Mouse (Mus musculus): ENCODE data around the gene Bcat1.

Gene Bcat1

DNA sequence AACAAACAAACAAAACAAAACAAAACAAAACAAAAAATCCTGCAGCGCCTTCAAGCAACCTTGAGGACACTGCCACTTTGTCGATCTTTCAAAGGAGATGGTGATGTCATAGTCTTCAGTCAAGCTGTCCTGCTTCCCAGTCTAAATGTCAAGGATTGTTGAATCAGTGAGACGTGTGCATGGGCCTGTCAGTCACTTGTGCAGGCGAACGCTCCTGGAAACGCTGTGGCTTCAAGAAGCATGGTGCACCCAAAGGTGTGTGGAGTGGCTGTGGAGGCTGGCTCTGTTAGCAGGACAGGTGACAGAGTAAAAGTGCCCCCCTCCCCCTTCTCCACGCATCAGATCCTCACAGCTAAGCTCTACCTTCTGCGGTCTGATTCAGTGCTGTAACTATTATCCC is 103.6 kb downstream of the Bcat1 start:
- in situ Hi-C loops (cut with MboI; ENCODE audit: unreplicated experiment in 2 of 2): loop anchor here (25.0 kb wide), 3 partner anchors 160 to 1985 kb away; no protein-coding TSS in a partner anchor

DNA sequence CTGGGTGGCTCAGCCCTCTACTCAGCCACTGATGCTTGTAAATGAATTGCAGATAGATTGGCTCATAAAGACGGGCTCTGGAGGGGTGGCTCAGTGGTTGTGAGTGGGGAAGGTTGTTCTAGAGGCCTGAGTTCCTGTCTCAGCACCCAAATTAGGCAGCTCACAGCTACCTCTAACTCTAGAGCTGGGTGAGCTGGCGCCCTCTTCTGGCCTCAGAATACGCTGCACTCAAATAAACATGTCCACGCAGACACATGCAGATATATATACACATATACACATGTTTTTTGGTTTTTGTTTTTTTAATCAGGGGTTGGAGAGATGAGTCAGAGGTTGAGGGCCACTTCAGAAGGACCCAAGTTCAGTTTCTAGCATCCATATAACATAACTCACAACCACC is 105.1 kb downstream of the Bcat1 start:
- in situ Hi-C loops (cut with MboI; ENCODE audit: unreplicated experiment in 2 of 2): loop anchor here (25.0 kb wide), 3 partner anchors 159 to 1984 kb away; no protein-coding TSS in a partner anchor

DNA sequence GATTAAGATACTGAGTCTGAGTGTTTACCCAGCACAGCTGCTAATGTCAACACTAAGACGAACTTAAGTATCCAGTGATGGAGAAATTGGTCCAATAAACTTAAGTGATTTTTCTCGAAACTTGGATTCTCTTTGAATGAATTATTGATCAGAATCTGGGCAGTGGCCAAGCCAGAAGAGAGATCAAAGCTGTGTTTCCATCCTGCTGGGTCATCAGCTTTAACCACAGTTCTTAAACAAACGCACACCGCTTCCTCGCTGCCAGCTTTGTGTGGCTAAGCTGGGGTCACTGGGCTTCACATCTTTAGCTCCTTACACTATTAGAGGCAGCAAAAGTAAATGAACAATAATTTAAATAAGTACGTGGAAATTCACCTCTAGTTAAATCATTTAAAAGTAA is 108.4 kb downstream of the Bcat1 start:
- in situ Hi-C loops (cut with MboI; ENCODE audit: unreplicated experiment in 2 of 2): loop anchor here (5.0 to 25.0 kb wide), 5 partner anchors 155 to 1980 kb away; no protein-coding TSS in a partner anchor

DNA sequence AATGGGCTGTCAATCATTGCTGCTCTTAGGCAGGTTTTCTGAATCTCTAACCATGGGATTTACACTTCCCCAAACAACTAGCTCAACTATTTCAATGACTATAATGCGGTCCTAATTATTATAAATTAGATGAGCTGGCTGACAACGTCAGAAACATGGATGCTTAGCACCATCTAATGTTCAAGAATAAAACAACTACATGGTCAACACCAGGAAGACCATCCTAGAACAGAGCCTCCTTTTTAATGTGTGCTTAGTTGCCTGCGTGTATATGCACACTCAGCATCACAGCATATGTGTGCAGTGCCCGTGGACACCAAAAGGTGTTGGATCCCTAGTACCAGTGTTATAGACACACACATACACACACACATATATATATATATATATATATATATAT is 111.8 kb downstream of the Bcat1 start:
- in situ Hi-C loops (cut with MboI; ENCODE audit: unreplicated experiment in 2 of 2): loop anchor here (5.0 to 25.0 kb wide), 5 partner anchors 152 to 1977 kb away; no protein-coding TSS in a partner anchor

DNA sequence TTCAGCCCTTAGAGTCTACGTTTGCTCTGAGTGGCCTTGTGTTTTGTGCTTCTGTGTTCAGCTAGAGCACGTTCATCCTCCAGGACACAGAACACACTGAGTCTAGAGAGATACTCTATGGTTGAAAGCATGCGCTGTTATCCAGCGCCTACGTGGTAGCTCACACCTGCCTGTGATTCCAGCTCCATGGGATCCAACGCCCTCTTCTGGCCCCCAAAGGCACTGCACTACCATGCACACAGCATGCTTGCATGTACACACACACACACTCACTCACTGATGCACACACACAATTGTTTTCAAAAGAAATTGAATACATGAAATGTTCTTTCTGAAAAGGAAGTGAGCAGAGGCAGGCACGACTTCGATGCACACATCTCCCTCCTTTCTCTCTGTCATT is 112.8 kb downstream of the Bcat1 start:
- in situ Hi-C loops (cut with MboI; ENCODE audit: unreplicated experiment in 2 of 2): loop anchor here (5.0 to 25.0 kb wide), 5 partner anchors 151 to 1976 kb away; no protein-coding TSS in a partner anchor

DNA sequence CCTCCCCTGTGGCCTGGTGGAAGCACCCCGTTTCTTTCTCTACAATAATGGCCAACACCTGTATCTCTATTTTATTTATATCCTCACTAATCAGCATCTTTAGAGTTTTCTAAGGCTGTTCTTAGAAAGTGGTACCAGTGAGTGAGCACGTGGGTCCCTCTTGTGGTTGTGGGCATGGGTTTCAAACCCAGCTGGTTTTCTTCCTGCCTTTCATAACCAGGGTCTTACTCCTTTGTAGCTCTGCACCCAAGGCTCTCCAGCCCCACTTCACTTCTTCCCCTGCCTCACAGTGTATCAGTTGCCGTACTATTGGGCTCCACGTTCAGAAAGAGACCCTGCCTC is 114.0 kb downstream of the Bcat1 start:
- in situ Hi-C loops (cut with MboI; ENCODE audit: unreplicated experiment in 2 of 2): loop anchor here (5.0 to 25.0 kb wide), 5 partner anchors 150 to 1975 kb away; no protein-coding TSS in a partner anchor

DNA sequence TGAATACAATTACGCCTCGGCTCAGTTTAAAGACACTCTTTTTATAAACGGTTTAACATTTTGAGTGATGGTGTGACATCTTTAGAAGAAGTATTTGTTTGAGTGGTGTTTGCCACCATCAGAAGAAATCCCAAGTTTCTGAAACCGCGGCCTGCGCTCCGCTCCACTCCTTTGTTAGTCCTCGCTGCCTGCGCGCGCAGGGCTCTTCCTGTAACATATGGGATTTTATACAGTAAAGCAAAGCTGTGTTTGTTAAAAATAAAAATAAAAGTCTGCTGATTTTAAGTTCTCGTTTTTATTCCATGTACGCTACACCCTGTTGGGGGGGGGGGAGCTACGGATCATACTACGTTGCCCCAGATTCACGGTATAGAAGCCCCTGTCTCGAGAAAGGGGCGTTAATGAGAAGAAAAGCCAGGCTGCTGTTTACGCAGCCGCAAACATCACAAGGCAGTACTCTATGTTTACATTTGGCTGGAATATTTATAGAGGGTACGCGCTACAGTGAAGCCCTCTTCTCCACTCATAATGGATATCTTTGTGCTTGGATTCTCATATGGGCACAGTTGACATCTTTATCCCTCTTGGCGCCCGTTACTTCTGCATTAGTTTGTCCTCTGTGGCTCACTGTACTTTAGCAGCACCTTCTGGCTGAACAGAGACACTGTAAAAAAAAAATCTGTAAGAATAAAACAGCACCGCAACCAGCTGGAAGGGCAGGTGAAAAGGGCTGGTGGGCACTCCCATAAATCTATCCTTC is 114.6 kb downstream of the Bcat1 start:
- in situ Hi-C loops (cut with MboI; ENCODE audit: unreplicated experiment in 2 of 2): loop anchor here (5.0 to 25.0 kb wide), 5 partner anchors 149 to 1974 kb away; no protein-coding TSS in a partner anchor

DNA sequence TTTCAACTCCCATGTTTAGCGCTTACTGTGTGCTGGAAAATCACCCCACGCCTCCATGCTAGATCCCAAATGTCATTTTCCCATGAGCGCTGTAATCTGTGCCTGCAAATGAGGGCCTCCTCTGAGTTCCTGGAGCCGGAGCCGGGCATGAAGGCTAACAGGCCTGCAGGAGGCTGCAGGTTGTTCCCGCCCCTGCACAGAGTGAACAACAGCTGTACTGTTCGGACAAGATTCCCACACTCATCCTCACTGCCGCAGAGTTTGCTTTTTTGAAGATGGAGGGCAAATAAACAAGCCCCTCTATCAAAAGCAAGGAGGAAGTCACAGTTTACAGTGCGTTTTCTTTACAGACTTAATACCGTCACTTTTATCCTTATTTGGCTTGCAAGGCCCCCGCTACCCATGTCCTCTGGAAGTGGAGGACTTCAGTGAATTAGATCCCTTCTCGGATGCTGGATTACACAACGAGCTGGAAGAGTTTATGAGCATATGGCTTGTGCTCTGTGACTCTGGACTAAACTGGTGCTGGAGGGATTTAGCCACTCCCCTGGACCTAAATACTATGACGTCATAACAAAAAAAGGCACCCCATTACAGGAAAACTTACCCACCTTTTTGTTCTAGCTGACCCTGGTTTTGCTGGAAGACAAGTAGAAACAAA is 120.0 kb downstream of the Bcat1 start:
- in situ Hi-C loops (cut with MboI; ENCODE audit: unreplicated experiment in 2 of 2): loop anchor here (10.0 to 25.0 kb wide), 4 partner anchors 144 to 1969 kb away; no protein-coding TSS in a partner anchor

DNA sequence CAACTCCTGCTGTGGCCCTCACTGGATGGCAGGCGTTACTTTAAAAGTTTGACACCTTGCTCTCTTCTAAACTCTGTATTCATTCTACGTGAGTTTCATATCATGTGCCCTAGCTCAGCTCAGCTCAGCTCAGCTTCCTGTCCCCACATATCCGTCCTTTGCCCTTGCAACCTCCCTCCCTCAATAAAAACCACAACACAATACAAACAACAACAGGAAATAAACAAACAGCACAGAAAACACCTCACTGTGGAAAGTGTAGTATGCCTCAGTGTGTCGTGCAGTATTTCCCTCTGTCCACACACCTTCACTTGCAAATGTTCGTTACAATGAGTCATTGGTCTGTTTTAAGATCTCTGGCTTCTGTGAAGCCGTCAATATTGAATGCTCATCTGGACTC is 123.1 kb downstream of the Bcat1 start:
- in situ Hi-C loops (cut with MboI; ENCODE audit: unreplicated experiment in 2 of 2): loop anchor here (10.0 to 25.0 kb wide), 4 partner anchors 141 to 1966 kb away; no protein-coding TSS in a partner anchor

DNA sequence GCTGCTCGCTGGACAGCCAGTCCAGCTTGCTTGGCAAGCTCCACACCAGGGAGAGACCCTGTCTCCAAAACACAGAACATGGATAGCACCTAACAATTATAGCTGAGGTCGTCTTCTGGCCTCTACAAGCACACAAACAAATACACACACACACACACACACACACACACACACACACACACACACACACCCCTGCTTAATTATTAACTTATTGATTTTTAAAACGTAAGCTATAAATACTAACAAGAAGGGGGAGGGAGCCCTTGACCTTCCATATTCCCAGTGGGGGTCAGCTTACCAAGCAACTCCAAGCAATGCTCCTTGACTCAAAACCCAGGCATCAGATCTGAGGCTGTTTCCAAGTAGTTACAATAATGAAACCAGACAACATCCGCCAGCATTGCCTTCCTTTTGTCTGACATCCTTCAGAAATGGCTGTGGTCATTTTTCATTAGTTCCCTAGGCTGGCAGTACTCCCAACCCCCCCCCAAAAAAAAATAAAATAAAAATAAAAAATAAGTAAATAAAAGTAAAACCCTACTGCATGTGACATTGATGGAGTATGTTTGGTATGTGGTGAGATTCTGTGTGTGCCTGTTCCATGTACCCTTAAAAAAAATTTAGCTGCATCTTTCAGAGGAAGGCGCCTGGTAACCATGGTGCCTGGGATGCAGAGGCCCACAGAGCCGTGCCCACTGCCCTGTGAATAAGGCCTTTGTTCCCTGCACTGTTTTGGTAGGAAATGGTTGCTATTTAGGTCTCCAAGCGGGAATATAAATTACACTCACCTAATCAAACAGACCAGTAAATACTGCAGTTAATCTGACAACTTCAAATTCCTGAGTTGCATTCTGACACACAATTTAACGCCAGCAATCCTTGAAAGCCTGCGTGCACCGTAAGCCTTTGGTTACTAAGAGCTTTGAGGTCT is 131.3 kb downstream of the Bcat1 start:
- in situ Hi-C loops (cut with MboI; ENCODE audit: unreplicated experiment in 2 of 2): no loop called here

Measured in v-Abl transformed pro-B cells (cell line).